Mouse (Mus musculus) mouse embryonic stem cell (cell line): Measurements from ENCODE around the gene Ehbp1l1.

ENCODE experiments used
- in situ Hi-C, 2 experiments: fragments of 300-500 bp; cut with MboI; formaldehyde crosslinking; loops; 1 replicate in 1 of 2; 3 replicates in 1 of 2; pipeline ENCODE4 v1.14.3; 2019 to 2020; ENCODE audit warnings: low sequenced_read_pairs in 2 of 2, low pct_unique_long_range_greater_than_20kb in 1 of 2, mixed read lengths in 1 of 2; ENCODE audit not compliant: unreplicated experiment in 1 of 2

Ehbp1l1 gene

DNA sequence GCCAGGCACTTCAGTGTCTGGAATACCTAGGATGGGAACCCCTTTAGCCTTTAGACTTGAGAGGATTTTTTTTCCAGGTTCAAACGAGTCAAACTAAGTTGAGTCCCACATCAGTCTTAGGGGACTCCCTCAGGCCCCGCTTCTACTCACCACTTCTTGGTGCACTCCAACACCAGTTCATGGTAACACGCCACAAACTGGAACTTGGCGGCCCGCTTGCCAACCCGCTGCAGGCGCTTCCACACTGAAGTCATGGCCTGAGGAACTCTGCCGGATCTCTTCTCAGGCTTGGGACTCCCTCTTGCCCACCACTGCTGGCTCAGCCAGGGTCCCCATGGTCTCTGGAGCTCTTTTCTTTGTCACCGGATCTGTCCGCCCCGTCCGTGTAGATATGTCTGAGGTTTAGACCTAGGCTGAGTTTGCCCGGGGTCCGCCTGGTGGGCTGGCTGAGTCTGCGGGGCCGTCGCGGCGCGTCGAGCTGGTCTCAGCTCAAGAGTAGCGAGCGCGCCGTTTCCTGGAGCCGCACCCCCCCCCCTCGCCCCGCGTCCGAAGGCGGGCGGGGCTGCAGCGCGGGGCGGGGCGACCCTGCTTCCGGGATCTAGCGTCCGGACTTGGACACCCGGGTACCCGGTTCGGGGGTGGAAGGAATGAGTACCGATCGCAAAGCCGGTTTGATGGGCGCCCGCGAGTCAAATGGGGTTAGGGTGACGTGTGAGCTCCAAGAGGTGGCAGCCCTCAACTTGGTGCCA lies at the start of gene Ehbp1l1:
Gene Ehbp1l1 (minus strand): TSS at position 551 of the 749 bp plus-strand sequence.
- in situ Hi-C loops, result no loop called here

DNA sequence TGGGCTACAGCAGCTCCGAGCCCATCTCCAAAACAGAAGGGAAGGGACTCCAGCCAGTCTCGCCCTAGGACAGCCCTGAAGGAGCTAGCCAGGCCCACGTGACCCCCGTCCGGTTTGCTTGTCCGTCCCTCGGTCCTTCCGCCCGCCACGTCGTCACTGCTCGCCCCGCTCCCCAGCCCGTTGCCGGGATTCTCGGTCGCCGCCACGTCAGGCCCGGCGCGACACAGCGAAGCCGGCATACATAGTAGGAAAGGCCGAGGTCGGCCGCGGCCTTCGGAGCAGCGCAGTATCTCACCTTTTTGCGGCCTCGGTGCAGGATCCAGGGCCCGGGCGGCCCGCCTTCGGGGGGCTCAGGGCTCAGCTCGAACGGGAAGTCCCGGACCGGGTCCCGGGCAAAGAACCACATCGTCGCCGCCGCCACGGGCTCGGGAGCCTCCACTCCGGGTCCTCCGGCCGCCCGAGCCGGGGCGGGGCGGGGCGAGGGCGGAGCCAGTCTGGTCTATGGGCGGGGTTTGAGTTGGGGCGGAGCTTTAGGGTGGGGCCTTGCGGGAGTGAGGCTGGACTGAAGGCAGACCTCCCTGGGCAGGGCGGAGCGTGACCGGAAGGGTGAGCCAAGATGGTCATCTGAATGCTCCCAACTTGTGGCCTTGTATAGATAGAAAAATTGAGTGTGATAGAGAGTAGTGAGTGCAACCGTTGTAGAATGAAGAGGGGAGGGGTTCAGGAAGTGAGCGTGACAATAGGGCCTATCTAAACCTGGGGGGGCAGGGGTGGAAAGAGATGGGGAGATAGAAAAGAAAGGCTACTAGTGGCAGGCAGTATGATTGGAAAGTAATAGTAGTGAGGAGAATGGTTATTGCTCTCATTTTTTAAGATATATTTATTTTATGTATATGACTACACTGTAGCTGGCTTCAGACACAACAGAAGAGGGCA lies 45.1 kb upstream of the Ehbp1l1 start, which contains the start of gene Scyl1:
Gene Scyl1 (minus strand): TSS at position 495 of the 936 bp plus-strand sequence.
- in situ Hi-C loops, result no loop called here

DNA sequence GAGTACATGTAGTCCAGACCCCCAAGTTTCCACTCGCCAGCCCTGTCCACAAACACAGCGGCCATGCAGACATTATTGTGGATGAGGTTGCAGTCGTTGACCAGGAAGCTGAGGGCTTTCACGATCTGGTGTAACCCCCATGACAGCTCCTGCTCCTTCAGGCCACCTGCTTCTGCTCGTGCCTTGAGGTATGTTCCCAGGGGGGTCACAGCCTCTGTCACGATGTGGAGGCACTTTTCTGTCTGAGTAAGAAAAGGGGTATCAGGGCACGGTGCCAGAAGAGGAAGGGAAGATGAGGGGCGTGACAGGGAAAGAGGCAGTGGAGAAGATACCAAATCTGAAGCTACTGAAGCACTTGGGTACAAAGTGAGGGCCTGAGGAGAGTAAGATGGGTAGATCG lies 44.2 kb upstream of the Ehbp1l1 start:
- in situ Hi-C loops, result no loop called here

DNA sequence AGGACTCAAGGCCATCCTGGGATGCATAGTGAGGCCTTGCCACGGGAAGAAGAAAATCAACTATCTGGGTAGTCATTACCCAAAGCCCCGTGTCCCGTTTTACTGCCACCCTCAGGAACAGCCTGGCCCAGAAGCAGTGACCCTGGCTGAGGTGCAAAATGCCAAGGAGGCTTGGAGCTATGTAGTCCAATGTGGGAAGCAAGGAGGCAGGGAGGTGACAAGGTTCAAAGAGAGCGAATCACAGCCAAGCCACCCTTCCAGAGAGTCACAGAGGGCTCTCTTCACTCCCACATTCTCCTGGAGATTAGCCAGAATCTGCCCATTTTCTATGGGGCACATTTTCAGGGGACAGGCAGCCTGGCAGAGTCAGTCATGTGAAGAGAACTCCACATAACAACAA lies 41.2 kb upstream of the Ehbp1l1 start:
- in situ Hi-C loops, result no loop called here

DNA sequence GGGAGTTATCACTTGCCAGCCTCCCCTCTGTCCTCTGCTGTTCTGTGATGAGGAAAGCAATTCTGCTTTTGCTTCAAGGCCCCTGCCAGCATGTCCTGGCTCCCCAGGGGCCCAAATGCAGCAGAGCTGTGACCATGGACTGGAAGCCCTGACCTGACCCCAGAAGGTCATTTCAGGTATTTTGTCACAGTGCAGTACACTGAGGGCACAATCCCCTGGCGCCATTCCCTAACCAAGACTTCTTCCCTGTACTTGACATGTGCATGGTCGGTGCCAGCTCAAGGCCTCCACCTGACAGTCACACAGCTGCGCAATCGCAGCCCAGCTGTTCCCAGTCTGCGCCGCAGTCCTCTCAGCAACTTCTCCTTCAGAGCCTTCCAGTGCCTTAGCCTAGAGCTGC lies 37.0 kb upstream of the Ehbp1l1 start:
- in situ Hi-C loops, result no loop called here

DNA sequence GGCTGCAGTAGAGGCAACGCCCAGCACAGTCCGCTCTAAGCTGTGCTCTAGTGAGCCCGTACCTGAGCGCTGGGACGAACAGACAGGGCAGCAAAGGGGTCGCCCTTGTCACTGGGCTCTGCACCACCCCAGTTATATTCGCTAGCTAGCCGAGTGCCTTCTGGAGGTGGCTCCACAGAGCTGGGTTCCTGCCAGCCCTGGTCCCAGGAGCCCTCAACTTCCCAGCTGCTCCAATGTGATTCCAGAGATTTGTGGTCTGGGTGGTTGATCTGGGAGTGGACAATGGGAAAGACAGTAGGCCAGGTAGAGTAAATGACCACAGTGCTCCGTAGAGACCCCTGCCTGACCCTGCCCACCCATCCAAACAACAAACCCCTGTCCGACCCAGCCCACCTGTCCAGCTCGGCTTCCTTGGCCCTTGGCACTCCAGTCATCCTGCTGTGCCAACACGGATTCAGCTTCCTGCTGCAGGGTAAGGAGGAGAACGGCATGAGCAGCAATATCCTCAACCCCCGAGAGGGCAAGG lies 32.8 kb upstream of the Ehbp1l1 start:
- in situ Hi-C loops, result no loop called here

DNA sequence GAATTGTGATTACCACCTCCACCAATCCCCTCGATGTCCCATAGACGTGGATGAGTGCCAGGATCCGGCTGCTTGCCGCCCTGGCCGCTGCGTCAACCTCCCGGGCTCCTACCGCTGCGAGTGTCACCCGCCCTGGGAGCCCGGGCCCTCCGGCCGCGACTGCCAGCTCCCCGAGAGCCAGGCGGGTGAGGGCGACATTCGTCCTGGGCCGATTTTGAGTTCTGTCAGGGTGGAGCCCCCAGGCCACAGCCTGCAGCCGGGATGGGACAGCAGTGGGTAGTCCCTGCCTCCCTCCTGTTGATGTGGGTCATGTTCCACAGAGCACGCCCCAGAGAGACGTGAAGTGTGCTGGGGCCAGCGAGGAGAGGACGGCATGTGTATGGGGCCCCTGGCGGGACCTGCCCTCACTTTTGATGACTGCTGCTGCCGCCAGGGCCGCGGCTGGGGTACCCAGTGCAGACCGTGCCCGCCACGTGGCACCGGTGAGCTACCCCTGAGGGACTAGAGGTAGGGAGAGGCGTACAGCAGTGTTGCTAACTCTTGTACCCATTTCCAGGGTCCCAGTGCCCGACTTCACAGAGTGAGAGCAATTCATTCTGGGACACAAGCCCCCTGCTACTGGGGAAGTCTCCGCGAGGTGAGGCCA lies 31.0 kb upstream of the Ehbp1l1 start:
- in situ Hi-C loops, result no loop called here

DNA sequence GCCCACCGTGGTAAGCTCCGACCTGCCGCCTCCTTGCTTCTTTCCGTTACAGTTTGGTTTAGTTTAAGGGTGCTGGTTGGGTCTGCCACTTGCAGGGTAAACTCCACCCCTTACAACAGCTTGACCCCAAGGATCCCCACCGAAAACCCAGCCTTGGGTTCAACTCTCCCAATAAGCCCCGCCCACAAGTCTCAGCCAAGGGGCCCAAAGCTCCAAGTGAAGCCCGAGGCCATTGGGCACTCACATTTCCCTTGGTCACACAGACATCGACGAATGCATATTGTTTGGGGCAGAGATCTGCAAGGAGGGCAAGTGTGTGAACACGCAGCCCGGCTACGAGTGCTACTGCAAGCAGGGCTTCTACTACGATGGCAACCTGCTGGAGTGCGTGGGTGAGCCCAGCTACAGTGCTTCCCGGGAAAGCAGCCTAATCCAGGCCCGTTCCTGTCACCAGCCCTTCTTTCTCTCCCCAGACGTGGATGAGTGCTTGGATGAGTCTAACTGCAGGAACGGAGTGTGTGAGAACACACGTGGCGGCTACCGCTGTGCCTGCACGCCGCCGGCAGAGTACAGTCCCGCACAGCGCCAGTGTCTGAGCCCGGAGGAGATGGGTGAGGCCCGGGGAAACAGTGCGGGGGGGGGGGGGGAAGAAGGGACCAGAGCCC lies 30.3 kb upstream of the Ehbp1l1 start:
- in situ Hi-C loops, result no loop called here

DNA sequence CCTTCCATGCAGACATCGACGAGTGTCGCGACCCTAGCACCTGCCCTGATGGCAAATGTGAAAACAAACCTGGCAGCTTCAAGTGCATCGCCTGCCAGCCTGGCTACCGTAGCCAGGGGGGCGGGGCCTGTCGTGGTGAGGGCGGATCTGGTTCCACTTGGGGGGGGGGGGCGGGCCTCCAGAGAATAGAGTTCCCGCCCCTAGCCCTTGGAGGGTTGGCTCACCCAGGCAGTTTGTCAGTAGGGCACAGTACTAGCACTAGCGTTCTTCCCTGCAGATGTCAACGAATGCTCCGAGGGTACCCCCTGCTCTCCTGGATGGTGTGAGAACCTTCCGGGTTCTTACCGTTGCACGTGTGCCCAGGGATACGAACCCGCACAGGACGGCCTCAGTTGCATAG lies 25.6 kb upstream of the Ehbp1l1 start:
- in situ Hi-C loops, result no loop called here

DNA sequence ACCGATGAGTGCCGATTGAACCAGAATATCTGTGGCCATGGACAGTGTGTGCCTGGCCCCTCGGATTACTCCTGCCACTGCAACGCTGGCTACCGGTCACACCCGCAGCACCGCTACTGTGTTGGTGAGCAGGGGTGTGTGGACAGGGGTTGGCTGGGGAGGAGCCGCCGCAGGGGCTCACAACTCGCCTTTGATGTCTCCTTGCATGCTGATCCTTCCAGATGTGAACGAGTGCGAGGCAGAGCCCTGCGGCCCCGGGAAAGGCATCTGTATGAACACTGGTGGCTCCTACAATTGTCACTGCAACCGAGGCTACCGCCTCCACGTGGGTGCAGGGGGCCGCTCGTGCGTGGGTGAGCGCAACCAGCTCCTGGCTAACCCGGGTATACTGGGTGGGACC lies 24.8 kb upstream of the Ehbp1l1 start:
- in situ Hi-C loops, result no loop called here

DNA sequence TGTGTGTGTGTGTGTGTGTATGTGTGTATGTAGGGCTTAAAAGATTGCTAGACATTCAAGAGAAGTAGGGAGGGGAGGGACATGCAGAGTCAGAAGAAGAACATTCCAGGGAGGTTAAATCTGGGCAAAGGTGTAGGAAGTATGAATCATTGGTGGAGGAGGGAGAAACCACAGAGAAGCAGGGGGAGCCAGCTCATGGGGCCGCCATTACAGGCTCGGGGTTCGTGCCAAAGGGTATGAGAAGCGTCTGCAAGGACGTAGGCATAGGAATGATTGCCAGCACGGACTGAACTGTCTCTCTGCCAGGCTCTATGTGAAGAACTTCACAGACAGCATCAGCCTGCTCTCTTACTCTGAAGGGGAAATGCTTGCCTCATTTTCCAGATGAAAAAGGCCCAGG lies 23.4 kb upstream of the Ehbp1l1 start:
- in situ Hi-C loops, result no loop called here

DNA sequence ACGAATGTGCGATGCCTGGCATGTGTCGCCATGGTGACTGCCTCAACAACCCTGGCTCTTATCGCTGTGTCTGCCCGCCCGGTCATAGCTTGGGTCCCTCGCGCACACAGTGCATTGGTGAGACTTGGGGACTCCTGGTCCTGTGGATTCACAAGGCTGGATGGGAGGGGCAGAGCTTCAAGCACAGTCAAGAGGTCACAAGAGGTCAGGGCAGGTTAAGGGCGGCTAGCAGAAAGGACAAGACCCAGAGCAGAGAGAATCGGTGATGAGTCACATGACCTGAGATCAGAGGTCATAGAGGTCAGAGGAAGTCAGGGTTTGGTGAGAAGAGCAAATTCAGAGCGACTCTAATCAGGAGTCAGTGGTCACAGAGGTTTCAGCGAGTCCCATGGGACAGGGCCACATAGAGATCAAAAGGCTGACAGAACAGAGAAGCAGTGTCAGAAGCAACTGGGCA lies 20.8 kb upstream of the Ehbp1l1 start:
- in situ Hi-C loops, result no loop called here

DNA sequence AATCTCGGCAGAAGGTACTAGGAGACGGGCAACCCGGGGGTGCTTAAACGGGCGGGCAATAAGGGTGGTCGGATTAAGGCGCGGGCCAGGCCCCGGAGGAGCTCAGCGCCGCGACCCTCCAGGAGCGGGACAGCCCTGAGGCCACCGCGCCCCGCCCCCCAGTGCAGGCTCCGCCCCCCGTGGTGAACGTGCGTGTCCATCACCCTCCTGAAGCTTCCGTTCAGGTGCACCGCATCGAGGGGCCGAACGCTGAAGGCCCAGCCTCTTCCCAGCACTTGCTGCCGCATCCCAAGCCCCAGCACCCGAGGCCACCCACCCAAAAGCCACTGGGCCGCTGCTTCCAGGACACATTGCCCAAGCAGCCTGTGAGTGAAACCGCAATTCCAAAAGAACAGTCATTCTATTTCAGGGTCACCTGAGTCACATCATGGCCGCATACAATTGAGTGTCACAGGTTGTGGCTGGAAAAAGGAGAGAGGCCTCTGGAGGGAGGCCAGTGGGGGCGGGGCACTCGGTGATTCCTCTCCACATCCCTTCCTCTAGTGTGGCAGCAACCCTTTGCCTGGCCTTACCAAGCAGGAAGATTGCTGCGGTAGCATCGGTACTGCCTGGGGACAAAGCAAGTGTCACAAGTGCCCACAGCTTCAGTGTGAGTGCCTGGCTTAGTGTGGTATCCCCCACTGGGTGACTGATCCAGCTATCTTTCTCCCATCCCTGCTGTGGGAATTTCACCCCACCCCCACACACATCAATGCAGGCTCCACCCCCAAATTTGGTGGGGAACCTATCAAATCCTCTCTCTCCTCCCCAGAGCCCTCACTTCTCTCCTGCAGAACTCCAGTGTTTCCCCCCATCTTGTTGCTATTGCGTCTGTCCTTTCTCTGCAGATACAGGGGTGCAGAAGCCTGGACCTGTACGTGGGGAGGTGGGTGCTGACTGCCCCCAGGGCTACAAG lies 19.9 kb upstream of the Ehbp1l1 start:
- in situ Hi-C loops, result no loop called here

DNA sequence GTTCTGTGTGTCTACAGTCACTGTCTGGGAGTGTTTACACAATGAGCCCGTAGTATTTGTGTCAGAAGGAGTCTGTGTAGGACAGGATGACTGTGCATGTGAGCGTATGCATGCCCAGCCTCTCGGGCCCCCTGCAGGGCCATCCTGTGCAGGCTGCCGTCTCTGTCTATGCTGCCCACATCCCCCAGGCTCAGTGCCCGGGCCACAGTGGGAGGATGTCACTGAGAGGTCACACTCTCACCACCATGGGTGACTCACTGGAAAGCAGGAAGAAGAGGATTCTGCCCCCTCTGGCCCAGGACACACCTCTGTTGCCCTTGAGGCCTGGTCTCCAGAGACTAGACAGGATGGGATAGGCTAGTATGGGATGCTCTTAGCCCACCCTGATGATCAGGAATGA lies 17.5 kb upstream of the Ehbp1l1 start:
- in situ Hi-C loops, result no loop called here

DNA sequence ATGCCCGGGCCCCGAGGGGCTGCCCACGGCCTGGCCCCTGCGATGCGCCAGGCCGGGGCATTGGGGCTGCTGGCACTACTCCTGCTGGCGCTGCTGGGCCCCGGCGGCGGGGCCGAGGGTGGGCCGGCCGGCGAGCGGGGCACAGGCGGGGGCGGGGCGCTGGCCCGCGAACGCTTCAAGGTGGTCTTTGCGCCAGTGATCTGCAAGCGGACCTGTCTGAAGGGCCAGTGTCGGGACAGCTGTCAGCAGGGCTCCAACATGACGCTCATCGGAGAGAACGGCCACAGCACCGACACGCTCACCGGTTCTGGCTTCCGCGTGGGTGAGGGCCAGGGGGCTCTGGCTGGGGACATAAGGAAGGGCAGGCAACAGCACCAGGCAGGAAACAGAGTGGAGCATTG lies 16.1 kb upstream of the Ehbp1l1 start:
- in situ Hi-C loops, result no loop called here

DNA sequence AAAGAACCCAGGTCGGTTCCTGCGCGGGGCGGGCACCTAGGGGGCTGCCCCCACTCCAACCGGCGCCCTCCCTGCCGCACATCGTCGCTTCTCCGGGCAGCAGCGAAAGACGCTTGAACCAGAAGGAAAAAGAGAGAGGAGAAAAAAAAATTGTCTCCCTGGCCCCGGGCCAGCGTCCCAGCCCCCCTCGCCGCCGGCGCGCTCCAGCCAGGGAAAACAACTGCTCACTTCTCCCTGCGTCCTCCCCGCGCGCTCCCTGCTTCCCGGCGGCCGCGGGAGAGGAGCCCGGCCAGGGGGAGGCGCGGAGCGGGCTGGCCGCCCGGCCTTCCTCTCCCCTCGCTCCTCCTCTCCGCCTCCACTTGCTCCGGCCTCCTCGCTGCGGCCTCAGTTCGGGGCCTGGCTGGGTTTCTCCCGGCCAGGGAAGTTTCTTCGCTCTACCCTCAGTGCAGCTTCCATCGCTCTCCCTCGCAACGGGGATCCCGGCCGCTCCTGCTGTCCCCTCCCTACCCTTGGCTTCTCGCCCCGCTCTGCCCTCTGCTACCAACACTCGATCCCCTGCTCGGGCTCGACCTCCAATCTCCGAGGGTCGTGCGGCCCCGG lies 15.6 kb upstream of the Ehbp1l1 start:
- in situ Hi-C loops, result no loop called here
